8 mouse cellular contexts compared by ENCODE assay signal in genomic region chr14:25396990-25397531, GRCm38 (mm10).
DNase-seq lines count a peak whose midpoint lies in the region; ATAC-seq and TF ChIP-seq lines count a peak whose summit lies in the region.

No protein-coding gene starts in this region.

- peak overlapping the region; percentile 39 for H3K4me3 ChIP-seq in midbrain, embryonic 10.5 days
- no peak overlapping the region for H3K4me3 ChIP-seq in midbrain, postnatal 0 days (ENCODE audit: low read depth, low read length)
- H3K4me3 ChIP-seq in heart, postnatal 0 days (ENCODE audit: low read depth, low read length): peak overlapping the region; percentile 11; the same call in 1 of the 2 replicates
- H3K4me3 ChIP-seq in midbrain, embryonic 11.5 days (ENCODE audit: low read depth, low read length): no peak overlapping the region

- H3K9ac ChIP-seq in midbrain, postnatal 0 days (replicated peaks; ENCODE audit: low read length, poor library complexity, severe bottlenecking): no peak overlapping the region
- no peak overlapping the region for H3K9ac ChIP-seq in heart, postnatal 0 days (replicated peaks; ENCODE audit: low read depth, low read length)
- H3K9ac ChIP-seq in midbrain, embryonic 11.5 days (ENCODE audit: low read length): peak overlapping the region; percentile 47; the same call in 1 of the 2 replicates

- DNase-seq in midbrain, embryonic 10.5 days (ENCODE audit: low spot score): peak; percentile 84
- DNase-seq in midbrain, postnatal 0 days (ENCODE audit: low spot score): no peak
- peak; percentile 55 for DNase-seq in fibroblast of lung, adult 2 months (ENCODE audit: low read depth)
- DNase-seq in heart, postnatal 0 days (ENCODE audit: low spot score): peak; percentile 82
- DNase-seq in kidney, postnatal 36 days: peak; percentile 67
- peak; percentile 97 for DNase-seq in midbrain, embryonic 11.5 days (ENCODE audit: low spot score, missing footprints)
- DNase-seq in thymus, postnatal 14 days: no peak
- DNase-seq in layer of hippocampus, adult 11-12 months (ENCODE audit: low spot score): no peak

- peak overlapping the region; percentile 92 for H3K27ac ChIP-seq in midbrain, embryonic 10.5 days (replicated peaks)
- H3K27ac ChIP-seq in midbrain, postnatal 0 days (ENCODE audit: low read depth, low read length): no peak overlapping the region; the same call in 1 of the 2 replicates
- no peak overlapping the region for H3K27ac ChIP-seq in heart, postnatal 0 days (ENCODE audit: low read depth)
- peak overlapping the region; percentile 92 for H3K27ac ChIP-seq in midbrain, embryonic 11.5 days (ENCODE audit: low read depth, low read length)

- H3K4me2 ChIP-seq in midbrain, postnatal 0 days (ENCODE audit: low read depth, low read length, poor library complexity, severe bottlenecking): no peak overlapping the region
- H3K4me2 ChIP-seq in heart, postnatal 0 days (ENCODE audit: low read depth, low read length): peak overlapping the region; percentile 43
- H3K4me2 ChIP-seq in midbrain, embryonic 11.5 days: peak overlapping the region; percentile 31; the same call in 1 of the 2 replicates

- H3K36me3 ChIP-seq in midbrain, embryonic 10.5 days: no peaks in the 10 kb centered on the region
- no peaks in the 10 kb centered on the region for H3K36me3 ChIP-seq in midbrain, postnatal 0 days (ENCODE audit: insufficient read depth, low read length)
- H3K36me3 ChIP-seq in heart, postnatal 0 days (replicated peaks; ENCODE audit: control insufficient read depth, insufficient read depth, low read length): no peaks in the 10 kb centered on the region
- H3K36me3 ChIP-seq in midbrain, embryonic 11.5 days (ENCODE audit: control insufficient read depth, insufficient read depth, low read length): no peaks in the 10 kb centered on the region

- H3K4me1 ChIP-seq in midbrain, embryonic 10.5 days: peaks cover 65% of the 10 kb centered on the region
- H3K4me1 ChIP-seq in midbrain, postnatal 0 days (ENCODE audit: insufficient read depth, low read length): peaks cover 8% of the 10 kb centered on the region; the same call in 1 of the 2 replicates
- peaks cover 24% of the 10 kb centered on the region for H3K4me1 ChIP-seq in heart, postnatal 0 days (ENCODE audit: control insufficient read depth, insufficient read depth)
- H3K4me1 ChIP-seq in midbrain, embryonic 11.5 days (ENCODE audit: control insufficient read depth, insufficient read depth, low read length): peaks cover 39% of the 10 kb centered on the region

- WGBS in midbrain, embryonic 10.5 days: 1% methylated on average over 9 of the region's 9 CpGs
- 6% methylated on average over 9 of the region's 9 CpGs for WGBS in midbrain, postnatal 0 days
- 7% methylated on average over 9 of the region's 9 CpGs for WGBS in heart, postnatal 0 days
- 1% methylated on average over 9 of the region's 9 CpGs for WGBS in midbrain, embryonic 11.5 days

- no peaks in the 10 kb centered on the region for H3K9me3 ChIP-seq in midbrain, embryonic 10.5 days (replicated peaks)
- H3K9me3 ChIP-seq in midbrain, postnatal 0 days (ENCODE audit: low read length): no peaks in the 10 kb centered on the region
- H3K9me3 ChIP-seq in heart, postnatal 0 days (replicated peaks; ENCODE audit: control insufficient read depth, low read length): no peaks in the 10 kb centered on the region
- H3K9me3 ChIP-seq in midbrain, embryonic 11.5 days (ENCODE audit: control insufficient read depth, low read length): no peaks in the 10 kb centered on the region

- TF ChIP-seq EP300 in heart, postnatal 0 days (IDR thresholded peaks at IDR 0.05; ENCODE audit: low read depth): no peak

- peaks cover 35% of the 10 kb centered on the region for H3K27me3 ChIP-seq in midbrain, embryonic 10.5 days (ENCODE audit: low read depth, poor library complexity, severe bottlenecking)
- no peaks in the 10 kb centered on the region for H3K27me3 ChIP-seq in midbrain, postnatal 0 days (ENCODE audit: insufficient read depth, low read length)
- H3K27me3 ChIP-seq in heart, postnatal 0 days (ENCODE audit: control insufficient read depth, insufficient read depth, low read length): no peaks in the 10 kb centered on the region
- no peaks in the 10 kb centered on the region for H3K27me3 ChIP-seq in midbrain, embryonic 11.5 days (ENCODE audit: control insufficient read depth, insufficient read depth, low read length)

- no peak for TF ChIP-seq CTCF in midbrain, postnatal 0 days (IDR thresholded peaks at IDR 0.05)
- TF ChIP-seq CTCF in heart, postnatal 0 days (IDR thresholded peaks at IDR 0.05; ENCODE audit: low read depth): no peak

- no peak for ATAC-seq in midbrain, postnatal 0 days (ENCODE audit: low FRiP score)
- peak; percentile 72 for ATAC-seq in heart, postnatal 0 days (ENCODE audit: insufficient read depth, low read depth)
- peak; percentile 90 for ATAC-seq in midbrain, embryonic 11.5 days (ENCODE audit: low FRiP score)

Comparison
In these comparisons a context has a peak if more than half of its experiments do, and no peak if none do; other contexts are left out.
1. DNase-seq: peak in midbrain, embryonic 10.5 days (single experiment), fibroblast of lung, adult 2 months (single experiment), heart, postnatal 0 days (single experiment), kidney, postnatal 36 days (2 of 2) and midbrain, embryonic 11.5 days (single experiment); none in midbrain, postnatal 0 days (single experiment), thymus, postnatal 14 days (single experiment) and layer of hippocampus, adult 11-12 months (single experiment).
2. H3K27ac ChIP-seq: peak in midbrain, embryonic 10.5 days (single experiment) and midbrain, embryonic 11.5 days (single experiment); none in midbrain, postnatal 0 days (single experiment) and heart, postnatal 0 days (single experiment).
3. H3K4me3 ChIP-seq: peak in midbrain, embryonic 10.5 days (single experiment) and heart, postnatal 0 days (single experiment); none in midbrain, postnatal 0 days (single experiment) and midbrain, embryonic 11.5 days (single experiment).